Mouse (Mus musculus): ENCODE results near the gene Rasl10a. TPM values are rescaled to one million over a fixed set of nuclear protein-coding genes. Genes with fewer than 3 reads are reported as not detected.
"Not testable (repeated sequence)": the region's sequence is repeated elsewhere in the genome, so short reads cannot be mapped to it uniquely, and the experiment has no call there.

Rasl10a gene
- polyA plus RNA-seq, 1 experiment, result not detected

DNA sequence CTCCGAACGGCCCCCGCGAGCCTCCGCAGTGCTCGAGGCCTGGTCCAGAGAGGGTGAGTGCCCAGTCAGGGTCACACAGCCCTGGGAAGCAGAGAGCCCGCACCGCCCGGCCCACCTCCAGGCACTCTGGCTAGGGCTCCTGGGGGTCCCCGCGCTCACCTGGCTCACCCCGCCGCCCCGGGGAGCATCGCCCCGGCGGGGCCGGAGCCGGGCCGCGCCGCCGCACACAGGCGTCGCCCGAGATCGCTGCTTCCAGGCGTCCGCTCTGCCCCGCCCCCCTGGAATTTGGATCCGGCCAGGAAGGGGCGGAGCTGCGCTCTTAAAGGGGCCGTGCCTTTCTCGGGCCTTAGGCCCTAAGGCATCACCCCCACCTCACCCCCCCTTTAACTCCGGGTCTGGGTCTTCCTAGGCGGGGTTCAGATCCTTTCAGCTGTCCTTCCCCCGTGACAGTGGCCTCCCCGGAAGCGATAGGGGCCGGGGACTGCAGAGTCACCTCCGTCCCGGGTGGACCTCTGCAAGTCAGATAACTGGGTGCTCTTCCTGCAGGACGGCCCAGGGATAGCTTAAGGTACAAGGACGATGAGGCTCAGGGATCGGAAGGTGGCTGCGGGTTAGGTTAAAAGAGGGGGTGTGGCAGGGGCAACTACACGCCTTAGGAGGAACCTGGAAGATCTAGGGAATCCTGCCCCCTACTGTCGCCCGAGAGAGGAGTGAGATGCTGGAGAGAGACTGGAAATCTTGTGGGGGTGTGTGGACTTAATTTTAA is 7.3 kb downstream of the Rasl10a start, which contains the start of gene Gas2l1:
Gene Gas2l1 (minus strand): TSS at position 272 of the 766 bp plus-strand sequence.
- peaks cover 46% of the 10 kb centered on the region for H3K4me1 ChIP-seq (ENCODE audit: control insufficient read depth)
- H3K9me3 ChIP-seq (ENCODE audit: control insufficient read depth, low read length), result peaks cover 5% of the 10 kb centered on the region
- peak within 1 kb of the TSS; percentile 66 for H3K4me3 ChIP-seq (replicated peaks)
- TF ChIP-seq TAL1 (IDR thresholded peaks at IDR 0.05; ENCODE audit: low read length) (no peak), GATA1 (IDR thresholded peaks at IDR 0.05; ENCODE audit: low read length) (no peak)
- H3K36me3 ChIP-seq (ENCODE audit: control insufficient read depth), result peaks cover 39% of the 10 kb centered on the region
- H3K27me3 ChIP-seq (ENCODE audit: control insufficient read depth), result peaks cover 48% of the 10 kb centered on the region

DNA sequence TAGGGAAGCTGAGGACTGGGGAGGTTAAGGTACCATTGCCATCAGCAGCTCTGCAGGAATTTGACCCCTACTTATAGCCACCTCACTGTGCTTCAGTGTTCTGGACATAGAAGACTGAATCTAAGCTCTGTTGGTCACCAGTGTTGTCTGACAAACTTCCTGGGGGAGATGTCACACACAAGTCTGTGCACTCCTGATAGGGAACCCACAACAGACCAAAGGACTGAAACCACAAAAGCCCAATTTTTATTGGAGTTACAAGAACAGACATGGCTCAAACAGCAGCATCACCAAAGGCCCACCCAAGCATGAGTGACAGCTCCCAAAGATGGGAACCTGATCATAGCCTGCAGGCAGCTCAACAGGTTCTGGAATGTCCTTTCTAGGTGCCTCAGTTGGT is 9.1 kb downstream of the Rasl10a start:
- H3K4me3 ChIP-seq (replicated peaks), result no peak overlapping the region
- H3K27me3 ChIP-seq (ENCODE audit: control insufficient read depth), result peaks cover 30% of the 10 kb centered on the region
- TF ChIP-seq GATA1 (IDR thresholded peaks at IDR 0.05; ENCODE audit: low read length) (no peak), TAL1 (IDR thresholded peaks at IDR 0.05; ENCODE audit: low read length) (no peak)
- H3K4me1 ChIP-seq (ENCODE audit: control insufficient read depth), result peaks cover 31% of the 10 kb centered on the region
- no peaks in the 10 kb centered on the region; the same call in 1 of the 2 replicates for H3K9me3 ChIP-seq (ENCODE audit: control insufficient read depth, low read length)
- peaks cover 52% of the 10 kb centered on the region for H3K36me3 ChIP-seq (ENCODE audit: control insufficient read depth)

GRCm38 (mm10) chr11:5068126-5068971 is 10.4 kb downstream of the Rasl10a start:
- Histone ChIP-seq H3K36me3 (ENCODE audit: control insufficient read depth) (peaks cover 65% of the 10 kb centered on the region), H3K4me3 (replicated peaks) (no peak overlapping the region), H3K27me3 (ENCODE audit: control insufficient read depth) (peaks cover 17% of the 10 kb centered on the region), H3K9me3 (ENCODE audit: control insufficient read depth, low read length) (no peaks in the 10 kb centered on the region; the same call in 1 of the 2 replicates), H3K4me1 (ENCODE audit: control insufficient read depth) (peaks cover 23% of the 10 kb centered on the region)
- TF ChIP-seq GATA1 (IDR thresholded peaks at IDR 0.05; ENCODE audit: low read length) (no peak), TAL1 (IDR thresholded peaks at IDR 0.05; ENCODE audit: low read length) (no peak)

- Histone ChIP-seq H3K4me3 (replicated peaks) (no peak overlapping the region), H3K9me3 (ENCODE audit: control insufficient read depth, low read length) (no peaks in the 10 kb centered on the region), H3K36me3 (ENCODE audit: control insufficient read depth) (peaks cover 92% of the 10 kb centered on the region), H3K27me3 (ENCODE audit: control insufficient read depth) (no peaks in the 10 kb centered on the region), H3K4me1 (ENCODE audit: control insufficient read depth) (no peaks in the 10 kb centered on the region; the same call in 1 of the 2 replicates)
- no peak for TF ChIP-seq TAL1 (IDR thresholded peaks at IDR 0.05; ENCODE audit: low read length)
- TF ChIP-seq GATA1 (IDR thresholded peaks at IDR 0.05; ENCODE audit: low read length), result no peak
Observed at GRCm38 (mm10) chr11:5074882-5075281, 17.0 kb downstream of the Rasl10a start.

GRCm38 (mm10) chr11:5075760-5076159 is 17.8 kb downstream of the Rasl10a start:
- no peaks in the 10 kb centered on the region for H3K9me3 ChIP-seq (ENCODE audit: control insufficient read depth, low read length)
- no peaks in the 10 kb centered on the region for H3K27me3 ChIP-seq (ENCODE audit: control insufficient read depth)
- H3K4me3 ChIP-seq (replicated peaks), result no peak overlapping the region
- H3K4me1 ChIP-seq (ENCODE audit: control insufficient read depth), result no peaks in the 10 kb centered on the region
- TF ChIP-seq TAL1 (IDR thresholded peaks at IDR 0.05; ENCODE audit: low read length), result no peak
- H3K36me3 ChIP-seq (ENCODE audit: control insufficient read depth), result peaks cover 92% of the 10 kb centered on the region

- H3K4me1 ChIP-seq (ENCODE audit: control insufficient read depth); H3K4me3 ChIP-seq (replicated peaks); H3K27me3 ChIP-seq (ENCODE audit: control insufficient read depth); H3K9me3 ChIP-seq (ENCODE audit: control insufficient read depth, low read length): not testable (repeated sequence)
- H3K36me3 ChIP-seq (ENCODE audit: control insufficient read depth), result peaks cover 92% of the 10 kb centered on the region
Observed at GRCm38 (mm10) chr11:5076843-5077242, 18.9 kb downstream of the Rasl10a start.

DNA sequence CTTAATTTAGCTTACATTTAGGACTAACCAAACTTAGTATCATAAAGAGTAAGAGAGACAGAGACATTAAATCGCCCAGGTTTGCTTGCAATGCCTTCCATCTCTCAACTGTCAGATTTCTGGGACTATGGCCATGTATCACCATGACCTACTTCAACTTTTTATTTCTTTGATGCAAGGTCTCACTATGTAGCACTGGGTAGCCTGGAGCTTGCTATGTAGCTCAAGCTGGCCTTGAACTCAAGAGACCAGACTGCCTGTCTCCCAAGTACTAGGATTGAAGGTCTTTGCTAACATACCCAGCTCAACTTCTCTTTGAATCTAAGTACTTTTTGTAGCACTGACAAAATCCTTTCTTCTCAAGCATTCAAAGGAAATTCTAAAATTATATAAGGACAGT is 31.2 kb downstream of the Rasl10a start:
- Histone ChIP-seq H3K27me3 (ENCODE audit: control insufficient read depth) (no peaks in the 10 kb centered on the region), H3K9me3 (ENCODE audit: control insufficient read depth, low read length) (no peaks in the 10 kb centered on the region), H3K4me3 (replicated peaks) (no peak overlapping the region), H3K4me1 (ENCODE audit: control insufficient read depth) (peaks cover 4% of the 10 kb centered on the region), H3K36me3 (ENCODE audit: control insufficient read depth) (peaks cover 100% of the 10 kb centered on the region)
- TF ChIP-seq GATA1 (IDR thresholded peaks at IDR 0.05; ENCODE audit: low read length) (no peak), TAL1 (IDR thresholded peaks at IDR 0.05; ENCODE audit: low read length) (no peak)

GRCm38 (mm10) chr11:5091706-5092105 is 33.8 kb downstream of the Rasl10a start:
- Histone ChIP-seq H3K9me3 (ENCODE audit: control insufficient read depth, low read length) (no peaks in the 10 kb centered on the region), H3K36me3 (ENCODE audit: control insufficient read depth) (peaks cover 95% of the 10 kb centered on the region), H3K4me3 (replicated peaks) (no peak overlapping the region), H3K27me3 (ENCODE audit: control insufficient read depth) (no peaks in the 10 kb centered on the region), H3K4me1 (ENCODE audit: control insufficient read depth) (peaks cover 19% of the 10 kb centered on the region)
- TF ChIP-seq GATA1 (IDR thresholded peaks at IDR 0.05; ENCODE audit: low read length) (no peak), TAL1 (IDR thresholded peaks at IDR 0.05; ENCODE audit: low read length) (no peak)

DNA sequence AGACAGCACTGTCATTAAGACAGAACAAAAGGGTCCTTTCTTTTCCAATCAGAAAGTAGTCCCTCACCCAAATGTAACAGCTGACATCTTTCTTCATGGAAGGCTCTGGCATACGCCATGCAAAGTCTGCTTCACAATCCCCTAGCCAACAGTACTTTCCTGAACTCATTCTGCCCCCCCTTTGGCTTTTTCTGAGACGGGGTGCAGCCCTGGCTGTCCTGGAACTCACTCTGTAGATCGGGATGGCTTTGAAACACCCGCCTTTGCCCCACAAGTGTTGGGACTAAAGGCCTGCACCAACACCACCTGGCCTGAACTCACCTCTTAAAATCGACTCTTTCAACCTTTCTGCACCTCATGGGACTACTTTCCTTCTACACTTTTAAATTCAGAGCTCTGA is 37.9 kb downstream of the Rasl10a start:
- Histone ChIP-seq H3K4me1 (ENCODE audit: control insufficient read depth) (peaks cover 39% of the 10 kb centered on the region), H3K4me3 (replicated peaks) (peak overlapping the region; percentile 100), H3K27me3 (ENCODE audit: control insufficient read depth) (no peaks in the 10 kb centered on the region), H3K9me3 (ENCODE audit: control insufficient read depth, low read length) (no peaks in the 10 kb centered on the region), H3K36me3 (ENCODE audit: control insufficient read depth) (peaks cover 63% of the 10 kb centered on the region)
- TF ChIP-seq GATA1 (IDR thresholded peaks at IDR 0.05; ENCODE audit: low read length) (no peak), TAL1 (IDR thresholded peaks at IDR 0.05; ENCODE audit: low read length) (no peak)
